In the genomic region with DNA sequence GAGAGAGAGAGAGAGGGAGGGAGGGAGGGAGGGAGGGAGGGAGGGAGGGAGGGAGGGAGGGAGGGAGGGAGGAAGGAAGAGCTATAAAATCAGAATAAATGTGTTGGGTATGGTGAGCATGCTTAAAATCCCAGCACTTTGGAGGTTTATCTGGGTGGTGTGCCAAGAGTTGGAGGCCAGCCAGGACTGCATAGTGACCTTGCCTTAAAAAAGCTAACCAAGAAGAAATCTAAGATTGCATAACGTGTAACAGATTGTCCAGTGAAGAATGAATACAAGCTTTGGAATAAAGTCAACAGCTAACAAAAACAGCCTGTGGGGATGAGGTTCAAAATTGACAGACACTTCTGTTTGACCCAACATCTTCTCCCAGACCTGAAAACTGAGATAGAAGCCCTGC, we compare ENCODE assay signal across 8 mouse cellular contexts. TPM values are rescaled to one million over a fixed set of nuclear protein-coding genes. Genes with fewer than 3 reads are reported as not detected.
DNase-seq lines count a peak whose midpoint lies in the region; ATAC-seq and TF ChIP-seq lines count a peak whose summit lies in the region.

No protein-coding gene starts in this region.

- no peak for TF ChIP-seq POLR2A in spleen, adult 2 months (IDR thresholded peaks at IDR 0.05; ENCODE audit: low read depth, low read length)
- no peak for TF ChIP-seq POLR2A in embryonic fibroblast, embryonic 13.5 days (IDR thresholded peaks at IDR 0.05; ENCODE audit: low read depth, low read length)
- no peak for TF ChIP-seq POLR2A in testis, adult 2 months (IDR thresholded peaks at IDR 0.05; ENCODE audit: control insufficient read depth, low read depth, low read length)

- no peak for DNase-seq in spleen, adult 2 months (ENCODE audit: low read depth in 1 of 2, low spot score in 2 of 2)
- no peak for DNase-seq in spleen, postnatal 4 days (ENCODE audit: low spot score in 2 of 2)
- DNase-seq in layer of hippocampus, postnatal 10 days (ENCODE audit: low spot score in 2 of 2) = no peak
- no peak for DNase-seq in embryo, embryonic 10.5 days (ENCODE audit: low spot score)
- no peak for DNase-seq in forebrain, embryonic 11.5 days (ENCODE audit: low spot score)

- no peak for ATAC-seq in kidney, embryonic 15.5 days (replicated peaks; ENCODE audit: low FRiP score)
- no peak for ATAC-seq in forebrain, embryonic 11.5 days (replicated peaks; ENCODE audit: low FRiP score)

- WGBS in spleen, adult 2 months = 53% methylated on average over 1 of the region's 1 CpGs
- WGBS in kidney, embryonic 15.5 days = 50% methylated on average over 1 of the region's 1 CpGs
- 62% methylated on average over 1 of the region's 1 CpGs for WGBS in forebrain, embryonic 11.5 days

- no peak overlapping the region for H3K4me3 ChIP-seq in spleen, adult 2 months (ENCODE audit: extremely low read depth, insufficient read depth, insufficient read length)
- H3K4me3 ChIP-seq in embryonic fibroblast, embryonic 13.5 days (ENCODE audit: insufficient read depth, low read length) = no peak overlapping the region
- no peak overlapping the region for H3K4me3 ChIP-seq in kidney, embryonic 15.5 days (replicated peaks)
- H3K4me3 ChIP-seq in testis, adult 2 months (ENCODE audit: control insufficient read depth, low read depth, low read length) = no peak overlapping the region
- no peak overlapping the region for H3K4me3 ChIP-seq in forebrain, embryonic 11.5 days (ENCODE audit: low read depth, low read length)

- no peaks in the 10 kb centered on the region for H3K36me3 ChIP-seq in spleen, adult 2 months (ENCODE audit: control insufficient read depth, insufficient read depth, low read length)
- H3K36me3 ChIP-seq in kidney, embryonic 15.5 days = no peaks in the 10 kb centered on the region
- H3K36me3 ChIP-seq in testis, adult 2 months (ENCODE audit: control insufficient read depth, insufficient read depth, low read length) = no peaks in the 10 kb centered on the region
- no peaks in the 10 kb centered on the region for H3K36me3 ChIP-seq in forebrain, embryonic 11.5 days (ENCODE audit: control insufficient read depth, insufficient read depth, low read length)

- TF ChIP-seq CTCF in spleen, adult 2 months (IDR thresholded peaks at IDR 0.05; ENCODE audit: extremely low read depth, insufficient read depth, insufficient read length, insufficient replicate concordance) = no peak
- no peak for TF ChIP-seq CTCF in embryonic fibroblast, embryonic 13.5 days (IDR thresholded peaks at IDR 0.05; ENCODE audit: borderline replicate concordance, insufficient read depth, low read length)
- no peak for TF ChIP-seq CTCF in testis, adult 2 months (IDR thresholded peaks at IDR 0.05; ENCODE audit: control insufficient read depth, insufficient read depth, insufficient replicate concordance, low read depth, low read length)

- H3K9me3 ChIP-seq in kidney, embryonic 15.5 days (replicated peaks) = no peaks in the 10 kb centered on the region
- H3K9me3 ChIP-seq in forebrain, embryonic 11.5 days (ENCODE audit: control insufficient read depth, low read length) = no peaks in the 10 kb centered on the region

- no peak overlapping the region for H3K4me2 ChIP-seq in kidney, embryonic 15.5 days
- no peak overlapping the region for H3K4me2 ChIP-seq in forebrain, embryonic 11.5 days (ENCODE audit: low read depth, low read length, severe bottlenecking)

- peak overlapping the region; percentile 63 for H3K27ac ChIP-seq in spleen, adult 2 months (ENCODE audit: insufficient read depth, low read length)
- H3K27ac ChIP-seq in embryonic fibroblast, embryonic 13.5 days (ENCODE audit: insufficient read depth, low read length) = 0 out of 2 replicates have a peak overlapping the region, but pooled peaks have one; percentile 12
- H3K27ac ChIP-seq in kidney, embryonic 15.5 days = 0 out of 2 replicates have a peak overlapping the region, but pooled peaks have one; percentile 22
- peak overlapping the region; percentile 65 for H3K27ac ChIP-seq in testis, adult 2 months (ENCODE audit: control insufficient read depth, insufficient read depth, low read depth, low read length)
- no peak overlapping the region for H3K27ac ChIP-seq in forebrain, embryonic 11.5 days (ENCODE audit: low read depth, low read length)

- peaks cover 4% of the 10 kb centered on the region; the same call in 1 of the 2 replicates for H3K4me1 ChIP-seq in spleen, adult 2 months (ENCODE audit: control insufficient read depth, insufficient read depth, insufficient read length)
- H3K4me1 ChIP-seq in embryonic fibroblast, embryonic 13.5 days (ENCODE audit: control insufficient read depth, insufficient read depth, low read length) = peaks cover 8% of the 10 kb centered on the region; the same call in 1 of the 2 replicates
- H3K4me1 ChIP-seq in kidney, embryonic 15.5 days = peaks cover 19% of the 10 kb centered on the region
- H3K4me1 ChIP-seq in testis, adult 2 months (ENCODE audit: control insufficient read depth, insufficient read depth, low read length) = peaks cover 11% of the 10 kb centered on the region
- H3K4me1 ChIP-seq in forebrain, embryonic 11.5 days (replicated peaks; ENCODE audit: control insufficient read depth, insufficient read depth, low read length) = peaks cover 6% of the 10 kb centered on the region; the same call in 1 of the 2 replicates

- no peak overlapping the region for H3K9ac ChIP-seq in kidney, embryonic 15.5 days
- no peak overlapping the region for H3K9ac ChIP-seq in forebrain, embryonic 11.5 days (ENCODE audit: low read length)

- H3K27me3 ChIP-seq in spleen, adult 2 months (ENCODE audit: control insufficient read depth, insufficient read depth, low read length) = no peaks in the 10 kb centered on the region
- 0 out of 2 replicates have a peak, but pooled peaks cover 3% of the 10 kb centered on the region for H3K27me3 ChIP-seq in kidney, embryonic 15.5 days
- no peaks in the 10 kb centered on the region for H3K27me3 ChIP-seq in testis, adult 2 months (ENCODE audit: control insufficient read depth, insufficient read depth, low read length)
- no peaks in the 10 kb centered on the region for H3K27me3 ChIP-seq in forebrain, embryonic 11.5 days (ENCODE audit: control insufficient read depth, insufficient read depth, low read length)

RNA-seq across cellular contexts. Expression of a gene that starts 7.0 kb away (rescaled TPM):
- polyA plus RNA-seq in spleen, adult 2 months (2012; rRNA removed) = 7.2 and 12.1 TPM in 2 replicates
- 10.8 and 13.3 TPM in 2 replicates for polyA plus RNA-seq in embryonic fibroblast, embryonic 13.5 days (2011; ENCODE audit: insufficient read length, low read depth, missing spikeins)
- 6.1 and 7.2 TPM in 2 replicates for polyA plus RNA-seq in kidney, embryonic 15.5 days (2015; fragmentation: Nextera tagmentation; extraction: Ambion mirVana)
- polyA plus RNA-seq in testis, adult 2 months (2012; rRNA removed) = 4.9 and 6.5 TPM in 2 replicates
- 1 to 10 TPM; 3.0 to 4.3 TPM for total RNA-seq in layer of hippocampus, postnatal 10 days (2021)
- polyA plus RNA-seq in forebrain, embryonic 11.5 days (2014; fragmentation: Nextera tagmentation; extraction: Ambion mirVana) = 2.0 and 3.2 TPM in 2 replicates

RNA-seq across cellular contexts. Expression of a gene that starts 13.9 kb away (rescaled TPM):
- polyA plus RNA-seq in spleen, adult 2 months (2012; rRNA removed) = 14.5 and 15.3 TPM in 2 replicates
- polyA plus RNA-seq in embryonic fibroblast, embryonic 13.5 days (2011; ENCODE audit: insufficient read length, low read depth, missing spikeins) = 9.3 and 11.2 TPM in 2 replicates
- 0.93 and 1.2 TPM in 2 replicates for polyA plus RNA-seq in kidney, embryonic 15.5 days (2015; fragmentation: Nextera tagmentation; extraction: Ambion mirVana)
- 20.2 and 20.9 TPM in 2 replicates for polyA plus RNA-seq in testis, adult 2 months (2012; rRNA removed)
- 1 to 10 TPM; 7.2 to 8.2 TPM for total RNA-seq in layer of hippocampus, postnatal 10 days (2021)
- 0.69 and 0.75 TPM in 2 replicates for polyA plus RNA-seq in forebrain, embryonic 11.5 days (2014; fragmentation: Nextera tagmentation; extraction: Ambion mirVana)

RNA-seq across cellular contexts. Expression of a gene that starts 18.5 kb away (rescaled TPM):
- 0.16 and 0.23 TPM in 2 replicates for polyA plus RNA-seq in spleen, adult 2 months (2012; rRNA removed)
- not detected in 2 replicates for polyA plus RNA-seq in embryonic fibroblast, embryonic 13.5 days (2011; ENCODE audit: insufficient read length, low read depth, missing spikeins)
- polyA plus RNA-seq in kidney, embryonic 15.5 days (2015; fragmentation: Nextera tagmentation; extraction: Ambion mirVana) = 0.84 and 0.96 TPM in 2 replicates
- polyA plus RNA-seq in testis, adult 2 months (2012; rRNA removed) = 21.8 and 24.8 TPM in 2 replicates
- 100 to 1,000 TPM; 107 to 116 TPM for total RNA-seq in layer of hippocampus, postnatal 10 days (2021)
- 2.2 and 3.0 TPM in 2 replicates for polyA plus RNA-seq in forebrain, embryonic 11.5 days (2014; fragmentation: Nextera tagmentation; extraction: Ambion mirVana)

RNA-seq across cellular contexts. Expression of a gene that starts 43.3 kb away (rescaled TPM):
- polyA plus RNA-seq in spleen, adult 2 months (2012; rRNA removed) = 0.08 TPM in 1 of 2 replicates, not detected in the other
- polyA plus RNA-seq in embryonic fibroblast, embryonic 13.5 days (2011; ENCODE audit: insufficient read length, low read depth, missing spikeins) = not detected in 2 replicates
- polyA plus RNA-seq in kidney, embryonic 15.5 days (2015; fragmentation: Nextera tagmentation; extraction: Ambion mirVana) = not detected in 2 replicates
- 0.65 and 0.79 TPM in 2 replicates for polyA plus RNA-seq in testis, adult 2 months (2012; rRNA removed)
- under 1 TPM in 1 of 2 experiments, not detected in 1; 0.45 TPM for total RNA-seq in layer of hippocampus, postnatal 10 days (2021)
- 0.56 and 0.59 TPM in 2 replicates for polyA plus RNA-seq in forebrain, embryonic 11.5 days (2014; fragmentation: Nextera tagmentation; extraction: Ambion mirVana)

RNA-seq across cellular contexts. Expression of a gene that starts 50.7 kb away (rescaled TPM):
- polyA plus RNA-seq in spleen, adult 2 months (2012; rRNA removed) = 167 and 175 TPM in 2 replicates
- 172 and 191 TPM in 2 replicates for polyA plus RNA-seq in embryonic fibroblast, embryonic 13.5 days (2011; ENCODE audit: insufficient read length, low read depth, missing spikeins)
- polyA plus RNA-seq in kidney, embryonic 15.5 days (2015; fragmentation: Nextera tagmentation; extraction: Ambion mirVana) = 384 and 386 TPM in 2 replicates
- polyA plus RNA-seq in testis, adult 2 months (2012; rRNA removed) = 1,069 and 1,189 TPM in 2 replicates
- total RNA-seq in layer of hippocampus, postnatal 10 days (2021) = 100 to 1,000 TPM; 129 to 166 TPM
- polyA plus RNA-seq in forebrain, embryonic 11.5 days (2014; fragmentation: Nextera tagmentation; extraction: Ambion mirVana) = 476 and 526 TPM in 2 replicates
